Mouse (Mus musculus): ENCODE data around the gene Atp4a. TPM values are rescaled to one million over a fixed set of nuclear protein-coding genes. Genes with fewer than 3 reads are reported as not detected.
"Not testable (repeated sequence)": the region's sequence is repeated elsewhere in the genome, so short reads cannot be mapped to it uniquely, and the experiment has no call there.

Gene Atp4a
- polyA plus RNA-seq, 1 experiment from 2014 or later = 0.65 TPM

- no peak overlapping the region for H3K4me2 ChIP-seq (replicated peaks; ENCODE audit: low read depth, low read length)
- no peak overlapping the region for H3K9ac ChIP-seq (ENCODE audit: low read depth, low read length)
- no peak for ATAC-seq (ENCODE audit: low FRiP score)
- peaks cover 4% of the 10 kb centered on the region; the same call in 1 of the 2 replicates for H3K4me1 ChIP-seq (replicated peaks; ENCODE audit: control insufficient read depth, insufficient read depth, low read length)
- no peaks in the 10 kb centered on the region for H3K9me3 ChIP-seq (ENCODE audit: control insufficient read depth, low read length)
- no peaks in the 10 kb centered on the region for H3K36me3 ChIP-seq (ENCODE audit: control insufficient read depth, insufficient read depth, low read length)
- H3K27me3 ChIP-seq (ENCODE audit: control insufficient read depth, insufficient read depth, low read length) = peaks cover 8% of the 10 kb centered on the region
- no peak for DNase-seq (ENCODE audit: low spot score)
- H3K4me3 ChIP-seq (ENCODE audit: low read depth, low read length) = no peak overlapping the region
- 84% methylated on average over 7 of the region's 7 CpGs for WGBS
- H3K27ac ChIP-seq (ENCODE audit: low read depth, low read length) = no peak overlapping the region
Measured at GRCm38 (mm10) chr7:30721286-30721685, 9.3 kb downstream of the Atp4a start.

DNA sequence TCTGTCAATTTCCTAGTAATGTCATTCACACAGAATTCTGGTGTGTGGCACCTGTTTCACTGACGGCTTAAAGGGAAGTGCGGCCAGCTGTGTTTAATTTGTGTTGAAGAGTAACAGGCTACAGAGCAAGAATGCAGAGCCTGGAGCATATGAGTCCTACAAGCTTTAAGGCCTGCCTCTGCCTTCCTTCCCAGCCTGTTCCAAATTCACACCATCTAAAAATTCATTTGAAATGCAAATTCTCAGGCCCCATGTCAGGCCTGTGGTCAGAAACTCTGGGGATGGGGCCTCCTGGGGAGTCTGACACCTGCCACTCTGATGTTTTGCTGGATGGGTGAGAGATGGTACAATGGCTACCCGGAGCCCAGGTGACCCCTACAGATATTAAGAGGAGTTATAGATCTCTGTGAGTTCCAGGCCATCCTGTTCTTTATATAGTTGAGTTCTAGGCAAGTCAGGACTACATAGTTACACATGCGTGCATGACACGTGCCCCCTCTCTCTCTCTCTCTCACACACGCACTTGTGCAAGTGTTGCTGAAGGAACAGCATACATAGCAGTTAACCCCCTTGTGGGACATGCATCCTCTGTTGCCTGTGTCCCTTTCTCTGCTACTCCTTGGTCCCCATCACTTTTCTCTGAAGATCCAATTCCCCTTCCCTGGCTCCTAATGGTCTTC is 11.4 kb downstream of the Atp4a start:
- WGBS = 72% methylated on average over 6 of the region's 6 CpGs
- DNase-seq (ENCODE audit: low spot score) = no peak
- Histone ChIP-seq H3K9ac (ENCODE audit: low read depth, low read length) (no peak overlapping the region), H3K9me3 (ENCODE audit: control insufficient read depth, low read length) (no peaks in the 10 kb centered on the region), H3K4me2 (replicated peaks; ENCODE audit: low read depth, low read length) (no peak overlapping the region), H3K36me3 (ENCODE audit: control insufficient read depth, insufficient read depth, low read length) (no peaks in the 10 kb centered on the region), H3K4me3 (ENCODE audit: low read depth, low read length) (no peak overlapping the region), H3K4me1 (replicated peaks; ENCODE audit: control insufficient read depth, insufficient read depth, low read length) (peaks cover 2% of the 10 kb centered on the region), H3K27ac (ENCODE audit: low read depth, low read length) (no peak overlapping the region), H3K27me3 (ENCODE audit: control insufficient read depth, insufficient read depth, low read length) (no peaks in the 10 kb centered on the region)
- ATAC-seq (ENCODE audit: low FRiP score) = no peak

DNA sequence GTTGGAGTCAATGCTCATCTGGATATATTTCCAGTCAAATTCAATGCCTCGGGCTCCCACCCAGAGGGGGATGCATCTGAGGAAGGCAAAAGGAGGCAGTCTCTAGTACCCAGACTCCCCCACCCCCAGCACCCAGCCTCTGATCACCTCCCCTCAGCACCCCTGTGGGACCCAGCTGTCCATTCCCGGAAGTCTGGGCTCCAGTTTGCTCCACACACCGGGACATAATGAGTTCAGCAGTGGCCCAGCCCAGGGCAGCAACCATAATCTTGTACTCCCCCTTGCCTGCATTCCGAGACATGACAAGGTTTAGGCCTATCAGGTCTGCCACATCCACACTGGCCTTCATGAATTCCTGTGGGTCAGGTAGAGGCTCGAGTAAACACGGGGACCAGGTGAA is 16.2 kb downstream of the Atp4a start:
- ATAC-seq (ENCODE audit: low FRiP score) = no peak
- Histone ChIP-seq H3K4me2 (replicated peaks; ENCODE audit: low read depth, low read length) (peak overlapping the region; percentile 63; the same call in 1 of the 2 replicates), H3K4me3 (ENCODE audit: low read depth, low read length) (peak overlapping the region; percentile 79), H3K36me3 (ENCODE audit: control insufficient read depth, insufficient read depth, low read length) (no peaks in the 10 kb centered on the region), H3K27ac (ENCODE audit: low read depth, low read length) (no peak overlapping the region), H3K4me1 (replicated peaks; ENCODE audit: control insufficient read depth, insufficient read depth, low read length) (peaks cover 6% of the 10 kb centered on the region), H3K9ac (ENCODE audit: low read depth, low read length) (no peak overlapping the region), H3K27me3 (ENCODE audit: control insufficient read depth, insufficient read depth, low read length) (no peaks in the 10 kb centered on the region), H3K9me3 (ENCODE audit: control insufficient read depth, low read length) (no peaks in the 10 kb centered on the region)
- 91% methylated on average over 6 of the region's 6 CpGs for WGBS
- DNase-seq (ENCODE audit: low spot score) = no peak

- Histone ChIP-seq H3K4me2 (replicated peaks; ENCODE audit: low read depth, low read length) (peak overlapping the region; percentile 63), H3K27me3 (ENCODE audit: control insufficient read depth, insufficient read depth, low read length) (no peaks in the 10 kb centered on the region), H3K9me3 (ENCODE audit: control insufficient read depth, low read length) (no peaks in the 10 kb centered on the region), H3K4me1 (replicated peaks; ENCODE audit: control insufficient read depth, insufficient read depth, low read length) (peaks cover 6% of the 10 kb centered on the region), H3K36me3 (ENCODE audit: control insufficient read depth, insufficient read depth, low read length) (no peaks in the 10 kb centered on the region), H3K4me3 (ENCODE audit: low read depth, low read length) (peak overlapping the region; percentile 79), H3K27ac (ENCODE audit: low read depth, low read length) (no peak overlapping the region; the same call in 1 of the 2 replicates), H3K9ac (ENCODE audit: low read depth, low read length) (peak overlapping the region; percentile 78)
- ATAC-seq (ENCODE audit: low FRiP score) = peak; percentile 55
- 9% methylated on average over 26 of the region's 26 CpGs for WGBS
- DNase-seq (ENCODE audit: low spot score) = no peak
Measured at GRCm38 (mm10) chr7:30728739-30729395, 16.9 kb downstream of the Atp4a start.

DNA sequence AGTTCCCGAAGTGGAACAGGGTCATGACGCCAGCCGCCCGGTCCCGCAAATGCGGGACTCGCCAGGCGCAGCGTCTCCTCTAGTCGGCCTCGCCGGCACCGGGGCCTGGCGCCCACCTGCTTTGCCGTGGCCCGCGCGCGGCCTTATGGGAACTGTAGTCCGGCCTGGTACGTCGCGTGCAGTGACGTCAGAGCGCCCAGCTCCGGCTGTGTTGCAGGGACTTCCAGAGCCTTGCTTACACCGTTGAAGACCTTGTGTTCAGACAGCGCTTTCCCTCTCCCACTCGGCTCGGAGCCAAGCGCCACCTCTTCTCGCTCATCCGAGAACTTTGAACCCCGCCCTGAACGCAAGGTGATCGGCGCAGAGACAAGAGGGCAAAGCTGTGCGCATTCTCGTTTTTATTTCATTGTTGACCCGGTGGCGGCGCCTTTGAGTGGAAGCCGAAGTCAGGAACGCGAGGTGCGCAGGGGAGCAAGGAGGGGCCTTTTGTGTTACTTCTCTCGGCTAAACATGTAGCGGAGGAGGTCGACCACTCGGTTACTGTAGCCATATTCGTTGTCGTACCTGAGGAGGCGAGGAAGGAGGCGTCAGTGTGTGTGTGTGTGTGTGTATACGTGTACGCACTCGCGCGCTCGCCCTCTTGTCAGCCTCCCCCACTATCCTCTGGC is 17.5 kb downstream of the Atp4a start, which contains the start of gene Tmem147:
Gene Tmem147, minus strand, starts transcription at position 145 of the 668 bp plus-strand sequence.
- Histone ChIP-seq H3K9me3 (ENCODE audit: control insufficient read depth, low read length) (no peaks in the 10 kb centered on the region), H3K9ac (ENCODE audit: low read depth, low read length) (peak within 1 kb of the TSS; percentile 78), H3K27ac (ENCODE audit: low read depth, low read length) (peak within 1 kb of the TSS; percentile 83), H3K4me2 (replicated peaks; ENCODE audit: low read depth, low read length) (peak within 1 kb of the TSS; percentile 63), H3K4me1 (replicated peaks; ENCODE audit: control insufficient read depth, insufficient read depth, low read length) (peaks cover 6% of the 10 kb centered on the region), H3K36me3 (ENCODE audit: control insufficient read depth, insufficient read depth, low read length) (no peaks in the 10 kb centered on the region), H3K4me3 (ENCODE audit: low read depth, low read length) (peak within 1 kb of the TSS; percentile 79), H3K27me3 (ENCODE audit: control insufficient read depth, insufficient read depth, low read length) (no peaks in the 10 kb centered on the region)
- WGBS = under 1% methylated on average over 60 of the region's 60 CpGs
- DNase-seq (ENCODE audit: low spot score) (peak; percentile 97), ATAC-seq (ENCODE audit: low FRiP score) (peak; percentile 98)

DNA sequence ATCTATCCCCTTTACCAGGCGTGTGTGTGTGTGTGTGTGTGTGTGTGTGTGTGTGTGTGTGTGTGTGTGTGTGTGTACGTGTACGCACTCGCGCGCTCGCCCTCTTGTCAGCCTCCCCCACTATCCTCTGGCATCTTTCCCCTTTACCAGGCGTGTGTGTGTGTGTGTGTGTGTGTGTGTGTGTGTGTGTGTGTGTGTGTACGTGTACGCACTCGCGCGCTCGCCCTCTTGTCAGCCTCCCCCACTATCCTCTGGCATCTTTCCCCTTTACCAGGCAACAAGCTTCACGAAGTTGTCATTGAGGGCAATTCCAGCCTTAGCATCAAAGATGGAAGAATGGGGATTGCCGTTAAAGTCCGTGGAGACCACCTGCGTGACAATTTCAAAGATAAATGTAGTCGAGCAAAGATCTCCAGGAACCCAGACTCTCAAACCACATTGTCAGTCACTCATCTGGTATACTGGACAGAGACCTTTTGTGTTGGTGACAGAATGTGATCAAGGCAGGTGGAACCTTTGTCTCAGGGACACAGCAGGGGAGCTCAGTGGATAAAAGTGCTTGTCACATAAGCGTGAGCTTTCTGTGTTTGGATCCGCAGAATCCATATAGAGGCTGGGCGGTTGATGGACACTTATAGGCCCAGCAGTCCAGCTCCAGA is 18.2 kb downstream of the Atp4a start:
- not testable (repeated sequence) for H3K27me3 ChIP-seq (ENCODE audit: control insufficient read depth, insufficient read depth, low read length); H3K9me3 ChIP-seq (ENCODE audit: control insufficient read depth, low read length); H3K4me1 ChIP-seq (replicated peaks; ENCODE audit: control insufficient read depth, insufficient read depth, low read length); H3K36me3 ChIP-seq (ENCODE audit: control insufficient read depth, insufficient read depth, low read length); ATAC-seq (ENCODE audit: low FRiP score)
- Histone ChIP-seq H3K9ac (ENCODE audit: low read depth, low read length) (peak overlapping the region; percentile 78), H3K4me2 (replicated peaks; ENCODE audit: low read depth, low read length) (peak overlapping the region; percentile 63), H3K4me3 (ENCODE audit: low read depth, low read length) (peak overlapping the region; percentile 79), H3K27ac (ENCODE audit: low read depth, low read length) (peak overlapping the region; percentile 83)
- DNase-seq (ENCODE audit: low spot score) = peak; percentile 32
- WGBS = 24% methylated on average over 14 of the region's 22 CpGs

DNA sequence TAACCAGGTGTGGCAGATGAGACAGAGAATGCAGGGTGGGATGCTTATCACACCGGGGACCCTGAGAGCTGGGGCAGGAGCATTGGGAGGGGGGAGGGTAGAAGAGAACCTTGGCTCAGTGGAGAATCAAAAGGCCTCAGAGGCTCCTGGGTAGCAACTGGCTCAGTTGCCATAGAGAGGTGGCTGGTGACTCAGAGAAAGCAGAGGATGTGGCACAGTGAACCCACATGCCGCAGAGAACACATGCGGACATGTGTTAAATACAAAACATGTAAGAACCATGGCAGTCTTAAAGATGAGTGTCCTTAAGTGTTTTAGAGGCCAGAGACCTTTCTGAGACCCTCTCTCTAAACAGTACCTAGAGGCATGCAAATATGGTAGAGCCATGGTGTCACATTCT is 24.2 kb downstream of the Atp4a start:
- Histone ChIP-seq H3K9ac (ENCODE audit: low read depth, low read length) (no peak overlapping the region), H3K36me3 (ENCODE audit: control insufficient read depth, insufficient read depth, low read length) (no peaks in the 10 kb centered on the region), H3K4me3 (ENCODE audit: low read depth, low read length) (no peak overlapping the region), H3K27ac (ENCODE audit: low read depth, low read length) (no peak overlapping the region), H3K9me3 (ENCODE audit: control insufficient read depth, low read length) (no peaks in the 10 kb centered on the region), H3K27me3 (ENCODE audit: control insufficient read depth, insufficient read depth, low read length) (no peaks in the 10 kb centered on the region), H3K4me2 (replicated peaks; ENCODE audit: low read depth, low read length) (no peak overlapping the region), H3K4me1 (replicated peaks; ENCODE audit: control insufficient read depth, insufficient read depth, low read length) (no peaks in the 10 kb centered on the region)
- 91% methylated on average over 3 of the region's 3 CpGs for WGBS
- no peak for DNase-seq (ENCODE audit: low spot score)
- ATAC-seq (ENCODE audit: low FRiP score) = no peak

- H3K9ac ChIP-seq (ENCODE audit: low read depth, low read length); H3K9me3 ChIP-seq (ENCODE audit: control insufficient read depth, low read length); ATAC-seq (ENCODE audit: low FRiP score); H3K27ac ChIP-seq (ENCODE audit: low read depth, low read length); H3K4me1 ChIP-seq (replicated peaks; ENCODE audit: control insufficient read depth, insufficient read depth, low read length); DNase-seq (ENCODE audit: low spot score); H3K4me3 ChIP-seq (ENCODE audit: low read depth, low read length); H3K27me3 ChIP-seq (ENCODE audit: control insufficient read depth, insufficient read depth, low read length); H3K4me2 ChIP-seq (replicated peaks; ENCODE audit: low read depth, low read length); H3K36me3 ChIP-seq (ENCODE audit: control insufficient read depth, insufficient read depth, low read length): not testable (repeated sequence)
- 88% methylated on average over 2 of the region's 2 CpGs for WGBS
Measured at GRCm38 (mm10) chr7:30742570-30742969, 30.6 kb downstream of the Atp4a start.

Data from hindbrain, embryonic 11.5 days (tissue).